Mouse (Mus musculus): ENCODE results near the gene Plbd1. TPM values are rescaled to one million over a fixed set of nuclear protein-coding genes. Genes with fewer than 3 reads are reported as not detected.

Plbd1 gene
- polyA plus RNA-seq, 1 experiment from 2014 or later, result 0.99 TPM

DNA sequence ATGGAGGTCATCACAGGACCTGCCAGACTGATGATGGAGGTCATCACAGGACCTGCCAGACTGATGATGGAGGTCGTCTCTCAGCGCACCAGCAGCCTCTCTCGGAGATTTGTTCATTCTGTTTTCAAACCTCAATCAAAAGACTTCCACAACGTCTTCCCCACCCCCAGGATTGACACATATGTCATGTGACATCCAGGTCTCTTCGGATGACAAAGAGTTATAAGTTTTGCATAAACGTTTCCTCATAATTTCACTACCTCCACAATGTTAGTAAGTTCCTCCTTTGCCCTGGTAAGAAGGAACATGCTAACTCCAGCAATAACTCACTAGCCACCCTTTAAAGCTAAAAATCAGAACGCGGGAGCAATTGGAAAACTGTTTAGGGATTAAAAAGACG is 2.5 kb downstream of the Plbd1 start:
- peaks cover 16% of the 10 kb centered on the region for H3K27me3 ChIP-seq (ENCODE audit: control insufficient read depth, insufficient read depth, low read length)
- H3K9ac ChIP-seq (ENCODE audit: low read length), result no peak overlapping the region
- H3K4me1 ChIP-seq (replicated peaks; ENCODE audit: control insufficient read depth, insufficient read depth, low read length), result peaks cover 7% of the 10 kb centered on the region; the same call in 1 of the 2 replicates
- ATAC-seq (replicated peaks; ENCODE audit: low FRiP score) (no peak), DNase-seq (ENCODE audit: low spot score) (no peak)
- no peaks in the 10 kb centered on the region for H3K36me3 ChIP-seq (ENCODE audit: control insufficient read depth, insufficient read depth, low read length)
- no peak overlapping the region for H3K4me2 ChIP-seq (ENCODE audit: low read depth, low read length, severe bottlenecking)
- no peaks in the 10 kb centered on the region for H3K9me3 ChIP-seq (ENCODE audit: control insufficient read depth, low read length)
- no peak overlapping the region for H3K4me3 ChIP-seq (ENCODE audit: low read depth, low read length)
- no peak overlapping the region for H3K27ac ChIP-seq (ENCODE audit: low read depth, low read length)
- WGBS, result 93% methylated on average over 9 of the region's 9 CpGs

GRCm38 (mm10) chr6:136658303-136658702 is 3.4 kb downstream of the Plbd1 start:
- no peak overlapping the region for H3K27ac ChIP-seq (ENCODE audit: low read depth, low read length)
- H3K27me3 ChIP-seq (ENCODE audit: control insufficient read depth, insufficient read depth, low read length), result peaks cover 16% of the 10 kb centered on the region
- ATAC-seq (replicated peaks; ENCODE audit: low FRiP score), result no peak
- H3K4me3 ChIP-seq (ENCODE audit: low read depth, low read length), result no peak overlapping the region
- H3K4me2 ChIP-seq (ENCODE audit: low read depth, low read length, severe bottlenecking), result no peak overlapping the region
- DNase-seq (ENCODE audit: low spot score), result no peak
- H3K9me3 ChIP-seq (ENCODE audit: control insufficient read depth, low read length), result no peaks in the 10 kb centered on the region
- H3K36me3 ChIP-seq (ENCODE audit: control insufficient read depth, insufficient read depth, low read length), result no peaks in the 10 kb centered on the region
- 89% methylated on average over 4 of the region's 4 CpGs for WGBS
- H3K9ac ChIP-seq (ENCODE audit: low read length), result no peak overlapping the region
- H3K4me1 ChIP-seq (replicated peaks; ENCODE audit: control insufficient read depth, insufficient read depth, low read length), result peaks cover 7% of the 10 kb centered on the region; the same call in 1 of the 2 replicates

DNA sequence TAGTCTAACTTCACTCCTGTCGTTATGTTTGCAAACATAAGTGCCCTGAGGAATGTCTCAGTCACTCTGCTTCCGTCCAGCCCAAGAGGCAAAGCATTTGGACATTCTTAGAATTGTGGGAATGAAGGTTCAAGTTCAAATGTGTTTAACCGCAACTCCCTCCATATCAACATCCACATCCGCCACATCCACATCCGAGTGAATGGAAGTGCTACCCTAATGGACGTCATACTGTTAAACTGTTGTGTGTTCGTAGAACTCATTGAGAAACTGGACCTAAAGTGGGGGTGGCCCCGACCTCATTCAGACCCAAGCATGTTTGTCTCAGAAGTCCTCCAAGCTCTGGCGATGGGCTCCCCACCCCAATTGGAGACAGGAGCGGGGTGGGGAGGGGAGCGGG is 5.9 kb downstream of the Plbd1 start:
- H3K36me3 ChIP-seq (ENCODE audit: control insufficient read depth, insufficient read depth, low read length), result no peaks in the 10 kb centered on the region
- DNase-seq (ENCODE audit: low spot score), result no peak
- no peak overlapping the region for H3K9ac ChIP-seq (ENCODE audit: low read length)
- no peaks in the 10 kb centered on the region for H3K4me1 ChIP-seq (replicated peaks; ENCODE audit: control insufficient read depth, insufficient read depth, low read length)
- H3K4me2 ChIP-seq (ENCODE audit: low read depth, low read length, severe bottlenecking), result no peak overlapping the region
- H3K27me3 ChIP-seq (ENCODE audit: control insufficient read depth, insufficient read depth, low read length), result peaks cover 2% of the 10 kb centered on the region; the same call in 1 of the 2 replicates
- no peak overlapping the region for H3K27ac ChIP-seq (ENCODE audit: low read depth, low read length)
- WGBS, result 74% methylated on average over 11 of the region's 11 CpGs
- no peaks in the 10 kb centered on the region for H3K9me3 ChIP-seq (ENCODE audit: control insufficient read depth, low read length)
- H3K4me3 ChIP-seq (ENCODE audit: low read depth, low read length), result no peak overlapping the region
- ATAC-seq (replicated peaks; ENCODE audit: low FRiP score), result no peak

DNA sequence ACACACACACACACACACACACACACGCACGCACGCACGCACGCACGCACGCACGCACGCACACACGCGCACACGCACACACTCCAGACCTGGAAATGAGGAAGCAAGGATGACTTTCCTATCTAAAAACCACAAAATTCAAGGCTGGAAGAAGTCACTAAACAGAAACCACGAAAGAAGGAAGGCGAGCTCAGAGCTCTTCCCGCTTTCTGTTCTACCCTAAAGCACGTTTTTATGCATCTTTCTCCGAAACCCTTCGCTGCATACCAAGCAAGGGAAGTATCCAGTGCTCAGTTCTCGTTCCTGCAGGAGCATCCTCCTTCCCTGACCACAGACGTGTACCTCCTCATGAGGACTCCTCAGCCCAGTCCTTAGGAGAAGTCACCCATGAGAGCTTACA is 7.3 kb downstream of the Plbd1 start:
- 78% methylated on average over 20 of the region's 20 CpGs for WGBS
- Histone ChIP-seq H3K4me3 (ENCODE audit: low read depth, low read length) (no peak overlapping the region), H3K36me3 (ENCODE audit: control insufficient read depth, insufficient read depth, low read length) (no peaks in the 10 kb centered on the region)

GRCm38 (mm10) chr6:136653331-136653730 is 8.4 kb downstream of the Plbd1 start:
- H3K4me2 ChIP-seq (ENCODE audit: low read depth, low read length, severe bottlenecking), result no peak overlapping the region
- no peak overlapping the region for H3K9ac ChIP-seq (ENCODE audit: low read length)
- no peak overlapping the region for H3K27ac ChIP-seq (ENCODE audit: low read depth, low read length)
- no peaks in the 10 kb centered on the region for H3K4me1 ChIP-seq (replicated peaks; ENCODE audit: control insufficient read depth, insufficient read depth, low read length)
- WGBS, result 74% methylated on average over 5 of the region's 5 CpGs
- H3K4me3 ChIP-seq (ENCODE audit: low read depth, low read length), result no peak overlapping the region
- no peak for DNase-seq (ENCODE audit: low spot score)
- no peaks in the 10 kb centered on the region for H3K36me3 ChIP-seq (ENCODE audit: control insufficient read depth, insufficient read depth, low read length)
- no peaks in the 10 kb centered on the region for H3K27me3 ChIP-seq (ENCODE audit: control insufficient read depth, insufficient read depth, low read length)
- H3K9me3 ChIP-seq (ENCODE audit: control insufficient read depth, low read length), result no peaks in the 10 kb centered on the region
- ATAC-seq (replicated peaks; ENCODE audit: low FRiP score), result no peak

More for the DNA sequence above, 7.3 kb downstream of the Plbd1 start:
- H3K27ac ChIP-seq (ENCODE audit: low read depth, low read length), result no peak overlapping the region
- H3K27me3 ChIP-seq (ENCODE audit: control insufficient read depth, insufficient read depth, low read length), result no peaks in the 10 kb centered on the region
- no peak for ATAC-seq (replicated peaks; ENCODE audit: low FRiP score)
- DNase-seq (ENCODE audit: low spot score), result no peak
- H3K9ac ChIP-seq (ENCODE audit: low read length), result no peak overlapping the region
- no peaks in the 10 kb centered on the region for H3K4me1 ChIP-seq (replicated peaks; ENCODE audit: control insufficient read depth, insufficient read depth, low read length)
- H3K4me2 ChIP-seq (ENCODE audit: low read depth, low read length, severe bottlenecking), result no peak overlapping the region
- no peaks in the 10 kb centered on the region for H3K9me3 ChIP-seq (ENCODE audit: control insufficient read depth, low read length)

- Histone ChIP-seq H3K9me3 (ENCODE audit: control insufficient read depth, low read length) (no peaks in the 10 kb centered on the region), H3K4me3 (ENCODE audit: low read depth, low read length) (no peak overlapping the region), H3K27me3 (ENCODE audit: control insufficient read depth, insufficient read depth, low read length) (no peaks in the 10 kb centered on the region), H3K9ac (ENCODE audit: low read length) (no peak overlapping the region), H3K27ac (ENCODE audit: low read depth, low read length) (no peak overlapping the region), H3K4me2 (ENCODE audit: low read depth, low read length, severe bottlenecking) (no peak overlapping the region), H3K36me3 (ENCODE audit: control insufficient read depth, insufficient read depth, low read length) (no peaks in the 10 kb centered on the region), H3K4me1 (replicated peaks; ENCODE audit: control insufficient read depth, insufficient read depth, low read length) (0 out of 2 replicates have a peak, but pooled peaks cover 2% of the 10 kb centered on the region)
- ATAC-seq (replicated peaks; ENCODE audit: low FRiP score), result no peak
- DNase-seq (ENCODE audit: low spot score), result no peak
- WGBS, result 89% methylated on average over 8 of the region's 8 CpGs
Measured at GRCm38 (mm10) chr6:136650664-136651063, 11.1 kb downstream of the Plbd1 start.

DNA sequence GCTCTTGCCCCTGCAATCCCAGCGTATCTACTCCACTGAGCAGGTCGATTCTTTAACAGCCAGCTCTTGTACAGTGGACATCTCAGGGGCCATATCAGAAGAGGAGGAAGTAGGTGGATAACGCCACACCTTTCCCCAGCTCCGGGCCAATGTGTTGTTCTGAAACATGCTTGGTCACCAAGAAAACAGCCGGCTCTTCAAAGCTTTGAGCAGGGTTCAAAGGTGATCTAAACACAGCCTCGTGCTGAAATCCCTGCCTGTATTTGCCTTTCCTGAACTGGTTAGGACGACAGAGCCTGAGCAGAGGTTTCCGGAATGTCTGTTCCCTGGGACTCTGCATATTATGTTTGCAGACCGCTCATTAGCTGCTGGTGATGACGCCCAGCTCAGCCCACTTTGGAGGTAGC is 14.3 kb downstream of the Plbd1 start:
- Histone ChIP-seq H3K27ac (ENCODE audit: low read depth, low read length) (no peak overlapping the region), H3K27me3 (ENCODE audit: control insufficient read depth, insufficient read depth, low read length) (no peaks in the 10 kb centered on the region), H3K9me3 (ENCODE audit: control insufficient read depth, low read length) (no peaks in the 10 kb centered on the region), H3K9ac (ENCODE audit: low read length) (no peak overlapping the region), H3K4me3 (ENCODE audit: low read depth, low read length) (no peak overlapping the region), H3K36me3 (ENCODE audit: control insufficient read depth, insufficient read depth, low read length) (no peaks in the 10 kb centered on the region), H3K4me1 (replicated peaks; ENCODE audit: control insufficient read depth, insufficient read depth, low read length) (0 out of 2 replicates have a peak, but pooled peaks cover 2% of the 10 kb centered on the region), H3K4me2 (ENCODE audit: low read depth, low read length, severe bottlenecking) (no peak overlapping the region)
- DNase-seq (ENCODE audit: low spot score) (no peak), ATAC-seq (replicated peaks; ENCODE audit: low FRiP score) (no peak)
- WGBS, result 79% methylated on average over 10 of the region's 10 CpGs

- no peak overlapping the region for H3K4me3 ChIP-seq (ENCODE audit: low read depth, low read length)
- DNase-seq (ENCODE audit: low spot score) (no peak), ATAC-seq (replicated peaks; ENCODE audit: low FRiP score) (no peak)
- H3K4me1 ChIP-seq (replicated peaks; ENCODE audit: control insufficient read depth, insufficient read depth, low read length), result 0 out of 2 replicates have a peak, but pooled peaks cover 2% of the 10 kb centered on the region
- no peak overlapping the region for H3K9ac ChIP-seq (ENCODE audit: low read length)
- no peaks in the 10 kb centered on the region for H3K36me3 ChIP-seq (ENCODE audit: control insufficient read depth, insufficient read depth, low read length)
- no peaks in the 10 kb centered on the region for H3K9me3 ChIP-seq (ENCODE audit: control insufficient read depth, low read length)
- 38% methylated on average over 6 of the region's 6 CpGs for WGBS
- no peak overlapping the region for H3K4me2 ChIP-seq (ENCODE audit: low read depth, low read length, severe bottlenecking)
- no peak overlapping the region for H3K27ac ChIP-seq (ENCODE audit: low read depth, low read length)
- H3K27me3 ChIP-seq (ENCODE audit: control insufficient read depth, insufficient read depth, low read length), result no peaks in the 10 kb centered on the region
Measured at GRCm38 (mm10) chr6:136646207-136646606, 15.5 kb downstream of the Plbd1 start.

- Histone ChIP-seq H3K4me3 (ENCODE audit: low read depth, low read length) (no peak overlapping the region), H3K27ac (ENCODE audit: low read depth, low read length) (no peak overlapping the region), H3K4me1 (replicated peaks; ENCODE audit: control insufficient read depth, insufficient read depth, low read length) (0 out of 2 replicates have a peak, but pooled peaks cover 2% of the 10 kb centered on the region), H3K36me3 (ENCODE audit: control insufficient read depth, insufficient read depth, low read length) (no peaks in the 10 kb centered on the region), H3K9me3 (ENCODE audit: control insufficient read depth, low read length) (no peaks in the 10 kb centered on the region), H3K4me2 (ENCODE audit: low read depth, low read length, severe bottlenecking) (no peak overlapping the region), H3K27me3 (ENCODE audit: control insufficient read depth, insufficient read depth, low read length) (no peaks in the 10 kb centered on the region), H3K9ac (ENCODE audit: low read length) (no peak overlapping the region)
- no peak for DNase-seq (ENCODE audit: low spot score)
- 67% methylated on average over 9 of the region's 9 CpGs for WGBS
- no peak for ATAC-seq (replicated peaks; ENCODE audit: low FRiP score)
Measured at GRCm38 (mm10) chr6:136645754-136646153, 16.0 kb downstream of the Plbd1 start.
